Mouse (Mus musculus) limb, embryonic 14.5 days (tissue): ENCODE results near the gene Gm28051. TPM values are rescaled to one million over a fixed set of nuclear protein-coding genes. Genes with fewer than 3 reads are reported as not detected.

Experiments
- ATAC-seq: fragments of 200-750 bp; cut with Nextera tagmentation; 2 replicates; pipeline ENCODE4 v1.8.0; 2017; ENCODE audit warnings: low read depth, moderate number of reproducible peaks, moderate TSS enrichment; ENCODE audit not compliant: low FRiP score
- DNase-seq: peaks from one replicate; pipeline ENCODE4 v3.0.0-alpha.2; 2015; ENCODE audit warnings: low spot score
- H3K27ac ChIP-seq: fragments of 300-500 bp; sonication (generic); replicated peaks from 2 replicates; pipeline ENCODE4 v1.5.1; 2014; ENCODE audit warnings: low read depth, mild to moderate bottlenecking, low read length, moderate library complexity, mixed read lengths
- H3K27me3 ChIP-seq: fragments of 300-500 bp; sonication (generic); 2 replicates; pipeline ENCODE4 v1.6.1; 2014; ENCODE audit warnings: low read length, mixed read lengths; ENCODE audit not compliant: control insufficient read depth, insufficient read depth
- H3K36me3 ChIP-seq: fragments of 300-500 bp; sonication (generic); 2 replicates; pipeline ENCODE4 v1.6.1; 2014; ENCODE audit warnings: mild to moderate bottlenecking, low read length, moderate library complexity, mixed read lengths; ENCODE audit not compliant: control insufficient read depth, insufficient read depth
- H3K4me1 ChIP-seq: fragments of 300-500 bp; sonication (generic); 2 replicates; pipeline ENCODE4 v1.6.1; 2014; ENCODE audit warnings: antibody characterized with exemption, low read length, mixed read lengths; ENCODE audit not compliant: control insufficient read depth, insufficient read depth
- H3K4me2 ChIP-seq: fragments of 300-500 bp; sonication (generic); replicated peaks from 2 replicates; pipeline ENCODE4 v1.6.1; 2014; ENCODE audit warnings: low read depth, mild to moderate bottlenecking, low read length, moderate library complexity; ENCODE audit not compliant: severe bottlenecking
- H3K4me3 ChIP-seq: fragments of 300-500 bp; sonication (generic); replicated peaks from 2 replicates; pipeline ENCODE4 v1.5.1; 2014; ENCODE audit warnings: low read length
- H3K9ac ChIP-seq: fragments of 300-500 bp; sonication (generic); 2 replicates; pipeline ENCODE4 v1.6.1; 2014; ENCODE audit warnings: mild to moderate bottlenecking, low read depth, low read length, moderate library complexity; ENCODE audit not compliant: severe bottlenecking
- H3K9me3 ChIP-seq: fragments of 300-500 bp; sonication (generic); 2 replicates; pipeline ENCODE4 v1.6.1; 2016; ENCODE audit warnings: low read length; ENCODE audit not compliant: control insufficient read depth
- POLR2A ChIP-seq: fragments of 200-500 bp; IDR thresholded peaks from 2 replicates; pipeline ENCODE4 v1.8.0; 2012; ENCODE audit warnings: inconsistent platforms, mild to moderate bottlenecking, moderate library complexity, borderline replicate concordance; ENCODE audit not compliant: insufficient read depth, insufficient read length; ENCODE audit errors: extremely low read depth
- WGBS: fragments of 180-500 bp; shearing (Covaris S2); extraction: QIAGEN DNeasy Blood & Tissue Kit; methylation state at CpG from one replicate; pipeline ENCODE4 v1.1.7; 2014; 5-methylcytosine and 5-hydroxymethylcytosine counted together
- polyA plus RNA-seq, 2 experiments: library from polyadenylated mRNA; depleted of rRNA in 1 of 2; stranded (reverse) in 1 of 2; unstranded in 1 of 2; fragments of >200 nt; fragmentation: Nextera tagmentation in 1 of 2; extraction: Ambion mirVana in 1 of 2; gene quantifications; 2 replicates each; pipeline versions ENCODE4 v1.2.1 to v1.2.3; 2012 to 2014

Gene Gm28051
- polyA plus RNA-seq, 2 experiments: not detected

DNA sequence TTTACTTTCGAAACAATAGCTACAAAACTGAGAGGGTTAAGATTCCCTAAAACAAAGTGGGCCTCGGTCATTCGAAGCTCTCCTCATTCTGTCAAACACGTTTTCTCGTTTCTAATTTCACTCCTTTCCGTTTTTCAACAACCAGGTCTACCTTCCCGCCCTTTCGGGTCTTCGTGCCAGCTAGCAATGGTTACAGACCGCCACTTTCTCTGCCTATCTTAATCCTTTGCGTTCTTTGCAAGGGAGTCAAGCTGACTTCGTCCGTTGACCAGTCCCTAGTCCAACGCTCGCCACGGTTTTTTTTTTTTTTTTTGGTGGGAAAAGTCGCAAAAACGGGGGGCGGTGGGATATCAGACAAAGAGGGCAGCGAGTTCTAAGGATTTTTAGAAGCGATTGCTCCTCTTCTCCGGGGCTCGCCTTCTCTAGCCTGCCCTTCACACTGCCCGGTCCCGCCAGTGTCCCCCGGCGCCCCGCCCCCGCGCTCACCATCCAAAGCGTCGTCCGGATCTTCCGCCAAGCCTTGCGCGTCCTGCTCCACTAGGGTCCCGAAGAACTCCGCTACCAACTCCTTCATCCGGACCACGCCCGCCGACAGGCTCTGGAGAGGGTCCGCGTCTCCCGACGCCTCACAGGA, 393 bp downstream of the Gm28051 start:
- DNase-seq (no peak), ATAC-seq (peak; percentile 81)
- 2% methylated on average over 46 of the region's 46 CpGs for WGBS

DNA sequence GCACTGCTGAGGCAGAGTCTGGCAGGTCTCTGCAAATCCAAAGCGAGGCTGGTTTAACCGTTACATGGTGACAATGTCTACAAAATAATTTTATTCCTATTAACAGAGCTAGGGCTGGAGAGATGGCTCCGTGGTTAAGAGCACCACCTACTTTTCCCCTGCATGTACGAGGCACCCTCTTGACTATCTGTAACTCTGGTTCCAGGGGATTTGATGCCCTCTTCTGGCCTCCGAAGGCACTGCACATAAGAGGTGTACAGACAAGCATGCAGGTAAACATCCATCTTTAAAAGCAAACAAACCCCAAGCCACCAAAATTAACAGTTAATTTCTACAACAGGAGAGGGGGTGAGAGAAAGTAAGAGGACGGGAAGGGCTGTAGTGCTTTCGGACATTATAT, 1.3 kb downstream of the Gm28051 start:
- H3K36me3 ChIP-seq: no peaks in the 10 kb centered on the region; the same call in 1 of the 2 replicates
- WGBS: 80% methylated on average over 7 of the region's 7 CpGs
- TF ChIP-seq POLR2A: no peak
- H3K4me2 ChIP-seq: peak overlapping the region; percentile 65
- no peaks in the 10 kb centered on the region for H3K27me3 ChIP-seq
- H3K4me1 ChIP-seq: peaks cover 18% of the 10 kb centered on the region
- no peak overlapping the region for H3K27ac ChIP-seq
- peak overlapping the region; percentile 77; the same call in 1 of the 2 replicates for H3K9ac ChIP-seq
- DNase-seq: no peak
- no peak for ATAC-seq
- no peaks in the 10 kb centered on the region for H3K9me3 ChIP-seq
- H3K4me3 ChIP-seq: peak overlapping the region; percentile 89

More for the DNA sequence above, 393 bp downstream of the Gm28051 start:
- H3K4me3 ChIP-seq: peak overlapping the region; percentile 89
- no peak for TF ChIP-seq POLR2A
- H3K27ac ChIP-seq: peak overlapping the region; percentile 83
- no peaks in the 10 kb centered on the region for H3K9me3 ChIP-seq
- peak overlapping the region; percentile 77 for H3K9ac ChIP-seq
- H3K27me3 ChIP-seq: no peaks in the 10 kb centered on the region
- peak overlapping the region; percentile 65 for H3K4me2 ChIP-seq
- H3K36me3 ChIP-seq: peaks cover 4% of the 10 kb centered on the region
- H3K4me1 ChIP-seq: peaks cover 18% of the 10 kb centered on the region

DNA sequence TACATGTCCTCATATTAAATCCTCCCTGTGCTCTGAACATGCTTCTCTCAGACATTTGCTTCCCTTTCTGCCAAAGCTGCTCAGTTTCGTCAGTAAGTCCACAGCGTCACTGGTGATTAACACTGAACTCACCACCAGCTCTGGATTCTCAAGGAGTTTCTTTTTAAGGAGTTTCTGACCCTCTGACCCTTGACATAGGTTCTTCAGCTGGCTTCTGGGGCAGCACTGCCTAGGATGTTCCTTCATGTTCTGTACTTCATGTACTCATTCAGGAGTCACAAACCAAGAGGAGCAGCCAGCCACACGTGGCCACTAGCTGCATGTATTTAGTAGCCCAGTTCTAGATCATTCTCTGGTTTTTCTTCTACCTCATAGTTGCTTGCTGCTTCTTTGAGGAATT, 9.3 kb downstream of the Gm28051 start:
- 84% methylated on average over 3 of the region's 3 CpGs for WGBS

DNA sequence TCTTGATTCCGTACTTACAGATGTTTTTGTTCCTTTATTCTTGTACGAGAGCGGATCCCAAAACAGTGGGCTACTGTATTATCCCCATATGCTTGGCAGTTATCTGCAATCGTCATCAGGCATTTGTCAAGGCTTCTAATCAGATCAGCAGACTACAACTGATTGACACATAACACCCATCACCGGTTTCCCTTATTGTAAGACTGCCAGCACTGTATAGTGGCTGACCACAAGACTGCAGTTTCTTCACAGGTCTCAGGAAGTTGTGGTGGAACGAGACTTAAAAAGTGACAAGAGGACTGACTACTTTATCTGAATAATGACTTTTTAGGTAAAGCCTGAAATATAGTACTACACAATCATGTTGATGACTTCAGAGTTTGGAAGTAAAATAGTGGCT, 12.7 kb downstream of the Gm28051 start:
- WGBS: 67% methylated on average over 6 of the region's 6 CpGs
- no peak overlapping the region for H3K4me3 ChIP-seq
- no peak overlapping the region for H3K27ac ChIP-seq
- H3K9ac ChIP-seq: 0 out of 2 replicates have a peak overlapping the region, but pooled peaks have one; percentile 82
- H3K9me3 ChIP-seq: no peaks in the 10 kb centered on the region
- H3K4me1 ChIP-seq: peaks cover 15% of the 10 kb centered on the region; the same call in 1 of the 2 replicates
- TF ChIP-seq POLR2A: no peak
- no peak overlapping the region for H3K4me2 ChIP-seq
- ATAC-seq (no peak), DNase-seq (no peak)
- peaks cover 20% of the 10 kb centered on the region; the same call in 1 of the 2 replicates for H3K36me3 ChIP-seq
- no peaks in the 10 kb centered on the region for H3K27me3 ChIP-seq

More for the DNA sequence above, 9.3 kb downstream of the Gm28051 start:
- Histone ChIP-seq H3K27me3 (no peaks in the 10 kb centered on the region), H3K4me3 (no peak overlapping the region), H3K4me1 (peaks cover 9% of the 10 kb centered on the region; the same call in 1 of the 2 replicates), H3K4me2 (no peak overlapping the region), H3K27ac (no peak overlapping the region), H3K36me3 (peaks cover 16% of the 10 kb centered on the region; the same call in 1 of the 2 replicates), H3K9ac (no peak overlapping the region), H3K9me3 (no peaks in the 10 kb centered on the region)
- no peak for TF ChIP-seq POLR2A
- no peak for DNase-seq
- no peak for ATAC-seq

DNA sequence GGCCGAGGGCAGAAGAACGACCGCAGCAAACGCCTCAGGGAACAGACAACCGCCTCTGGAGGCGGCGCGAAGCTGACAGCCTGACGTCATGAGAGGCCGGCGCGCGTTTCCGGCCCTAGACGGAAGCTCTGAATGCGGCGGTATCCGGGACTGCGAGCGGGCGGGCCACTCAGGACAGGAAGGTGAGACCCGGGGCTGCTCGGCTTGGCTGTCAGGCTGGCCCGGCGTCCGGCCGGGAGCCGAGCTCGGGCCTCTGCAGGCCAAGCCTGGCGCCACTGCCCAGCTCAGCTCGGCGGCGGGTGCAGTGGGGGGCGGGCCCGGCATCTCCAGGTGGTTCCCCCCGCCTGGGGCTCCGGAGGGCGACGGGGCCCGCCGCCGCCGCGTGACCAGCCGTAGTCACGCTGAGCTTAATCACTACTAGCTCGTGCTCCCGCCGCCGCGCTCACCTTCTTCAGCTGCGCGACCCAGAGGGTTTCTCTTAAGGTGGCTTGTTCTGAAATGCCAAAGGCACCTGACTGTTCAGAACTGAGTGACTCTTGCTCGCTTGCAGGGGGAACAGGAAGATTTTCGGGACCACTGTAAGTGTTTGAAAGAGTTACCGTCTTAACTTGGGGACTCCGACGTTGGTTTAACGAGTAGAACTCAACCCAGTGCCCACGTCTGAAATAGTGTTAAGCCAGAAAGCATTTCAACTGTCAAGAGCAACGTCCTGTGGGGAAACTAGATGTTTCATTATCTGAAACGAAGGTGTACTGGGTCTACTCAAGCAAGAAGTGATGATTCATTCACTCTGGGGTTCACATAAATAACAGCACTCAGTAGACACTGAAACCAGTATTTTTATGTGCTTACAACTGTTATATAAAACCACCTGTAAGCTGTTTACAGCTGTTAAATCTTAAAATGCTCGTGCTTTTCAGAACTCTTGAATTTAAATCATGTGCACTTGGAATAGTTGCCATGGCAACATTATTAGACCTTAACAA, 13.7 kb downstream of the Gm28051 start, which contains the start of the genes Moap1 and Tmem251:
Gene Moap1, minus strand, starts transcription at position 73 of the 986 bp plus-strand sequence.
Gene Tmem251, plus strand, starts transcription at position 174 of the 986 bp plus-strand sequence.
- no peaks in the 10 kb centered on the region for H3K27me3 ChIP-seq
- H3K9ac ChIP-seq: peak within 1 kb of the TSS; percentile 82
- TF ChIP-seq POLR2A: 0 out of 2 replicates have a peak, but pooled peaks have one; percentile 49
- peaks cover 20% of the 10 kb centered on the region; the same call in 1 of the 2 replicates for H3K36me3 ChIP-seq
- no peaks in the 10 kb centered on the region for H3K9me3 ChIP-seq
- WGBS: under 1% methylated on average over 50 of the region's 63 CpGs
- peak within 1 kb of the TSS; percentile 85 for H3K27ac ChIP-seq
- ATAC-seq (peak; percentile 95), DNase-seq (peak; percentile 90)
- H3K4me2 ChIP-seq: peak within 1 kb of the TSS; percentile 88
- H3K4me3 ChIP-seq: peak within 1 kb of the TSS; percentile 78
- H3K4me1 ChIP-seq: peaks cover 15% of the 10 kb centered on the region; the same call in 1 of the 2 replicates
